Mouse (Mus musculus): ENCODE measurements around the gene 4930452B06Rik.

GRCm38 (mm10) chr14:8464401-8465154, 201.5 kb downstream of the 4930452B06Rik start:
- TF ChIP-seq CTCF (IDR thresholded peaks at IDR 0.05; ENCODE audit: extremely low read depth, insufficient read depth, low read length) (no peak), POLR2A (IDR thresholded peaks at IDR 0.05; ENCODE audit: extremely low read depth, insufficient read depth, low read length) (no peak)

Data from cortical plate, adult 2 months (tissue).